Mouse (Mus musculus): Measurements from ENCODE around the gene Ccdc88c.

Ccdc88c gene

DNA sequence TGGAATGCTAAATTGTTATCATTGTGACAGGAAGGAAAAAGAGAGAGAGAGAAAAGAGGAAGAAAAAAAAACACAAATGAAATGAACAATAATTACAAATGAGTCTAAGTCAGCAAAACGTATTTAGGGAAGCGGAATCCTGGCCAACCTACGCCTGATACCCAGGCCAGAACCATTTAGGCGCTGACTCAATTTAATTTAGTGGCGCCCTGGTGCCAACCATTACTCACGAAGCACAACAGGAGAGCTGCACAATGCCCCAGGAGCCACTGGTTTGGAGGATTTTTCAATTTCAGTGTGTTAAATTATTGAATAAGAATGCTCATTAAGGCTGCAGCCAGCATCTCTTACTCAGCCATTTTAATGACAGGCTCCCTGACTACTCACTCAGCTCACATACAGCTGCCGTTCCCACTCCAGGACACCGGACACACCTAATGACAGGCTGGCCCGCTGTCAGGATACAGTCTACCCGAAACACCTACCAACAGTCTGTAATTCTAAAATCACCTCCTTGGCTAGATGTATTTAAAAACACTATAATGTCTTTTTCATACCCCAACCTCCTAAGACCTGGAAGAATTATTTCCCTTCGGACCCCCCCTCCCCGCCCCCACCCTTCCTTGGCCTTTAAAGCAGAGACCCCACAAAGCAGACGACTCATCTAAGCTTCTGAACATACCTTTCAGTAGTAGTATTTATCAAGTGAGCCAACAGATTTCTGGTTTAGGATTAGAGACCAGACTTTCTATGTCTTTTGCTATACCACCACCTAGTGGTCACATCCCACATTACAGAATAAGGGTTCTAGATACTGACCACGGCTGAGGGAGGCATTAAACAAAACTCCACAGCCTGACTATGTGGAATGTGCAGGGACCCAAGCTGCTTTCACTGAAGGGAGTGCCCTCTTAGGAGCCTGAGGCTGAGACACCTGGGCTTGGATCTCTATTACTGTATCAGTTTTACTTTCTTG lies 102.9 kb downstream of the Ccdc88c start:
- peak; percentile 73 for DNase-seq (ENCODE audit: low read depth, low spot score)

DNA sequence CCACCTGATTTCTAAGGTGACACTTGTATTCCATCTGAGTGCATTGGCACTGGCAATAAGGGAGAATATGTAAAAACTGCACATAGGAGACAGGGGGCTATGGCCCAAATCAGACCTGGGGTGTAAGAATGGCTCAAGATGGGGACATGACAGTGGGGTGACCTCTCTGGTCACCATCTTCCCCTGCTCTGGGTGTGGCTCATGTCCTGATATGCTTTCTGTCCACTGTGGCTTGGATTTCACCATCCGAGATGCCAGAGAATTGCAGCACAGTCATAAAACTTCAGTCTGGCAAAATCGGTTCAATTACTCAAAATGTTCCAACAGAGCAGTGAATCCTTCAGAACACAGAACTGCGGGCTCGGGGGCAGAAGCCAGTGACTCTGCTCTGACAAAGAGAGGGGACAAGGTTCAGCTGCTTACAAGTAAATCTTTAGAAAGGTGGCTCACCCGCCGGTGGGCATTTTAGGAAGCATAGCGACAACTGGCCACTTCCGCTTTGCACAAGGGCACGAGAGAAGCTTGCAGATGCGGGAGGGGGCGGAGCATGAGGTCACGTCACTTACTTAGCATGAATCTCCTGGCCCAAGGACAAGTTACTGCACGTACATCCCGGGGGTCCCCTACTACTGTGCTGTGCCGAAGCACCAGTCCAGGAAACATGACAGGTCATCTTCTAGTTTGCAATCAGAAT lies 104.1 kb downstream of the Ccdc88c start:
- no peak for DNase-seq (ENCODE audit: low read depth, low spot score)

DNA sequence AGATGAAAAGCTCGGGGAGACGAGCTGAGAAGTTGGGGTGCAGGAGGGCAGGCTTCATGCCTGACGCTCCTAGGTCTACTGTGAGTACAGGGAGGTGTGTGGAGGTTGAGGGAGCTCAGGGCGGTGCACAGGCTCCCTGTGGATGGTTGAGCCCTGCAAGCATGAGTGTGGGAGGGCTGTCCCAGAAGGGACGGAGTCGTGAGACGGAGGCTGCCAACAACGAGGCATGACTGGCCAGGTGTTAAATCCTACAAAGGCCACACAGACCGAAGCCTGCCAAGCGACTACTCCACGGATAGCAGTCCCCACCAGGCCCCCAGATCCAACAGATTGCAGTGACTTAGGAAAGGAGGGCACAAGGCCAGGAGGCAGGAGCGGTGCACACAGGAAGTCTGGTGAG lies 118.1 kb downstream of the Ccdc88c start:
- DNase-seq (ENCODE audit: low read depth, low spot score): no peak

DNA sequence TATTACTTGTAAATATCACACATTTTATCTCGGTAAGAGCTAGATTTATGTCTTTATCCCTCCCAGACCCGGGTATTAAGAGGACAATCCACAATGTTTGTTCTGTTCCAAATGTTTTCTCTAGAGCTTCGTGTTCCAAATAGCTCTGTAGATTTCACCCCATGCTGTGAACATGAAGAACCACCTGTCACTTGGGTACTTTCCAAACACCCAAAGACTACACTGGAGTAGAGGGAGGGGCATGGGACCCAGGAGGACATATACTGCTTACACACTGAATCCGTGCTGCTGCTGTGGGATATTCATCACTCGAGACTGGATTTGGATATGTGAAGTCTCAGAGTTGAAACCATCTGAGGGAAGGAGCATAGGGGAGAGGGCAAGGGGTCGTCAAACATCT lies 119.1 kb downstream of the Ccdc88c start:
- DNase-seq (ENCODE audit: low read depth, low spot score): no peak

DNA sequence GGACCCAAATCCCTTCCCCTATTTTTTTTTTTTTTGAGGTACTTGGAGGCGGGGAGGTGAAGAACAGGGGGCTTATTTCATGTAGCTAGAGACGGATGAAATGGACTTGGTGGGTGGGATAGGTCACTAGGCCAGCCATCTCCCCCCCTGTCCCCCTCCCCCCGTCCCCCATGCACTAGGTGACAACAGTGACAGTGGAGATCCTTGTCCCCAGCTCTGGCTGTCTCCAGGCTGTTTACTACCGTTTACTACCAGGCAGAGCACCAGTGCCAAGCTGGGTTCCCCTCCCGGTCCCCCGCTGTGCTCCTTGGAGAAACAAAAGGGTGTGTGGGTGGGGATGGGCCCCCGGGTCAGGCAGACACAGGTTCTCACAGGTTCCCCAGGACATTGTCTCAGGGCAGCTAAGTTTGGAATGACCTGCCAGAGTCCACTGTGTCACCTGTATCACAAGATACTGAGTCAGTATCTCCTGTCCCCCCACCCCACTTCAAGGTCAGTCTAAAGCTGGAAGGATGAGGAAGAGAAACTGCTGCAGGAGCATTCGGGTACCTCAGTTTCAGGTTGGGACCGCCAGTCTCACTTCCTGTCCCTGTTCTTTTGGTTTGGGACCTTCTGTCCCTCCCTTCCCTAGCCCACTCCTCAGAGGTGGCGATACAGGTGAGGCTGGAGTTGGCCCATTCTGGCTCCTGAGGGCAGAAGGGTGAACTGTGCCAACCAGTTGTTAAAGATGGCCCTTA lies 120.4 kb downstream of the Ccdc88c start:
- no peak for DNase-seq (ENCODE audit: low read depth, low spot score)

DNA sequence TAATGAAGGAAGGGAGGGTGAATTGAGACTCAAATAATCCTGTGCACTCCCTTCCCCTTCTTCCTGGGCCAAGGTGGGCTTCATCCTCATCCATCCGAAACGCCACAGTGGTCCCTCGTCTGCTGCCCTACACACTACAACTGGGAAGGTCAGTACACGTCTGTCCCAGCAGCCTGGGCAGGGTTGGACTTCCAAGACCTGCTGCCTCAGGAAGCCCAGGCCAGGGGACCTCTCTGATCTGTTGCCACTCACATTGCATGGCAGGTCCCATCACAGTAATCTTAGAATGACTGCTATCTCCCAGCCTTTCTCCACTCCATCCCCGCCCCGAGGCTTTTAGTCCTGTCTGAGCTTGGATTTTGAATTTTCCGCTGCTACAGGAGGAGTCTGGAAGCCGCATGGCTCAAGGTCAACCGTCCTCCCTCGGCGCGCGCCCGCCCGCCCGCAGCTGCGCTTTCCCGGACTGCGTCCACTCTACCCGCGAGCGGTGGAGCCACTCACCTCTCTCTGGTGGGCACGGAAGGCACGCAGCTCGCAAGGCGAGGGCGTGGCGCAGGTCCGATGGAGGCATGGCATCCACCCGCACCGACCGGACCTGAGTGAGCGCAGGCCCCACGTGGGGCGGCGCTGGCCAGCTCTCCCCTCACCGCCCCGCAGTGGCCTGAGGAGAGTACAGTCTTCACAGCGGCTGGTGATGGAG lies 121.1 kb downstream of the Ccdc88c start, which contains the start of gene Gpr68:
Gene Gpr68, minus strand, starts transcription at position 601 of the 700 bp plus-strand sequence.
- DNase-seq (ENCODE audit: low read depth, low spot score): no peak

DNA sequence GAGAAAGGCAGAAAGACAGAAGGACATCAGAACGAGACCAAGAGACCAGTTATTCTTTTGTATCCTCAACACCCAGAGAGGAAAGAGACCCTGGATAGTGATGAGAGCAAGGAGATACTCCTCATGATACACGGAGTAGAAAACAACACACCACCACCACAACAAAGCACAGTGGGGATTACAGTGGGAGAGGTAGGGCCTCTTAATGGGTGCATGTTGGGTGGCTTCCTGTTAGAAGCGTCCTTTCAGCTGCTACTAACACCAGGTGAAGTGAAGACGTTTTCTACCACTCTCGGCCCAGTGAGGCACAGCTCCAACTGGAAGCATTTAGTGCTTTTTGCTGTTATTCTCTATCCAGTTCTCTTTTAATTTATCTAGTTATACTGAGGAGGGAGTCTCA lies 122.0 kb downstream of the Ccdc88c start:
- no peak for DNase-seq (ENCODE audit: low read depth, low spot score)

DNA sequence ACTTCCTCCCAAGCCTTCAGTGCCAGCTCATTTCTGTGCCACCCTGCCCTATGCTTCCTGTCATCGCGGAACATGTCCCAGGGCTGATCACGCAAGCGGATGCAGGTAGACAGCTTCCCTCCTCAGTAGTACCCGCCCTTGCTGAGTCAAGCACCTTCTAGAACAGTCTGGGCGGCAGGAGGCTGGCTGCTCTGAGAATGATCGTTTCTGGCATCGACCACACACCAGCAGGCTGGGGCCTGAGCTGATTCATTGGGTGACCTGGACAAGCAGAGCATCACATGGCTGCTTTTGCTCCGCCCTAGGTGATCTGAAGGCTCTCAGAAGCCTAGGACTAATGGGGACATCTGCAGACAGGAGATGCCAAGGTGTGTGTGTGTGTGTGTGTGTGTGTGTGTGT lies 125.1 kb downstream of the Ccdc88c start:
- DNase-seq (ENCODE audit: low read depth, low spot score): no peak

DNA sequence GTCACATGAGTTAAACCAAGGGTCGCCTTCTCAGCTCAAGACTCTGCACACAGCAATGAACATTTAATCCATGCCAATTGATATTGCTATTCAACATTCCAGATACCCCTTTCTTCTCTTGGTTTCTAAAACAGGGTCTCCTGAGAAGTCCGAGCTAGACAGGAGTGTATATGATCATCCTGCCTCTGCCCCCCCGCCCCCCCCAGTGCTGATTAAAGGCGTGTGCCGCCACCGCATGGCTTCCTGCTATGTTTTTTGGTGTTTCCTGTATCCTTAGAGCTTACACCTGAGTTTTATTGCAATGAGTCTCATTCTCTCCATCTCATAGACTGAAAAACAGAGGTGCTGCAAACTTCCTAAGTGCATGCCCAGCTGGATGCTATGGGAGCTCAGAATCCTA lies 127.5 kb downstream of the Ccdc88c start:
- DNase-seq (ENCODE audit: low read depth, low spot score): no peak

DNA sequence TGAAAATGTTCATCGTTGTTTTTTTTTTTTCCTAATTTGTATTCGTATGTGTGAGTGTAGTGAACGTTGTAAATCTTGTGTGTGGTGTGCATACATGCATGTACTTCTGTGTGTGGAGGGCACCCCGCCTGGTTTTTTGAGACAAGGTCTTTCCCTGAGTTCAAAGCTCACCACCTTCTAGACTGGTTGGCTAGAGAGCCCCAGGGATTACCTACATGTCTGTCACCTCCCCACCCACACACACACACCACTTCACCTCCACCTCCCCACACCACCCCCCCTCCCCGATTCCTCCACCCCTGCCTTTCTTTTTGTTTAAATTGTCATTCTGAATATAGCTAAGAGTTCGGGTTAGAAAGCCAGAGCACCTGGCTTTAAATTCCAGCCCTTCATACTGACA lies 128.0 kb downstream of the Ccdc88c start:
- DNase-seq (ENCODE audit: low read depth, low spot score): no peak

DNA sequence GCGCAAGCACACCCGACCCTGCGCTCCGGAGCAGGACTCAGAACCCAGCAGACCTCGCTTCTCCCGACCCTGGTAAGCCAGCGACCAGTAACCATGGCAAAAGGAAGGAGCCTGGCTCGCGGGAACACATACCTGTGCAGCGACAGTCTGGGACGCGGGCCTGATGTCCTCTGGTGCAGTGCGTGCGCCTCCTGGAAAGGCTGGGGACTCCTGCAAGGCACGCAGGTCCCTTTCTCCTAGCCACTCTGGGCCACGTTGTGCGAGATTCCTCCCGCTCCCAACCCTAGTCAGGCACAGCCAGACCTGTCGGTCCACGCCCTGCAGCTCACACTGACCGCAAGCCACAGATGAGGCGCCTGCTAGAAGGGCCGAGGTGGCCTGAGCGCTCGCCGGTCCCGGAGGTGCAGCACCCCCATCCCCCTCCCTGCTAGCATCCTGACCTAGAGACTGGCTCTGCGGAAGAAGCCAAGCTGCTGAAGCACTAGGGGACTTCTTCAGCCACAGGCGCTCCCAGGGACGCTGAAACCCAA lies 129.7 kb downstream of the Ccdc88c start:
- DNase-seq (ENCODE audit: low read depth, low spot score): no peak

DNA sequence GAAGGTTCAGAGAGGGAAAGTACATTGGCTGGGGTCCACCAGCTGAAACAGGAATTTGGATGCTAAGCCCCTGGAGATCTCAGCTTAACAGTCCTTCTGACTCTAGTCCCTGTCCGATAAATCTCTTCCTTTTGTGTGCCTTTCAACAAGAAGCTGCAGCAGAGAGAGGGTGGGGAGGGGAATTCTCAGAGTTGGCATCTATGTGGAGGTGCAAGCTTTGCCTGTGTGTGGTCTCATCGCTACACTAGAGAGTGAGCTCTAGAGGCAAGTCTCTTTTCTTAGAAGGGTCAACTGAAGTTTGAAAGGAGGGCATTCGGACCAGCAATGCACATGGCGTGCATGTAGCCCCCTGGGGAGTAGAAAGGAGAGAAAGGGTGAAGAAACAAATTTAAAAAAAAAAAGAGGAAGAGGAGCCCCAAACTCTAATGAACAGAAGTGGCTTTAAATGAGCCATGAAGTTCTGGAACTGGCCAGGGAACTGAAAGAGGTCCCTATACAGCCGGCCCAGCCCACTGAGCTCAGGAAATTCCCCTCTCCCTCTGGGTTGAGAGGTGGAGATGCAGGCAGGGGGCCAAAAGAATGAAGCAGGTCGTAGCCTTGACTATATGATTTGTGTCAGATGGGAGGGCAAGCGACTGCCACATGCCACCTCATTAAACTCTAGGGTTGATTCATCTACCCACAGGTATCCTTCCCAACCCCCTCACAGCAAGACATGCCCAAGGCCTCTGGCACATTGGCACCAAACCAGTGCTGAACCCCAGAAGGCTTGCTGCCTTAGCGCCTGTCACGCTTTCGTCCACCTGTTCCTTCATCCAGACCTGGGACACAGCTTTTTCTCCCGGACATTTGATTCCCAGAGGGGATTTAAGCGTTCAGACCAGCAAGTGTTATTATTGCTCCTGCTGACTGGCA lies 130.9 kb downstream of the Ccdc88c start:
- no peak for DNase-seq (ENCODE audit: low read depth, low spot score)

DNA sequence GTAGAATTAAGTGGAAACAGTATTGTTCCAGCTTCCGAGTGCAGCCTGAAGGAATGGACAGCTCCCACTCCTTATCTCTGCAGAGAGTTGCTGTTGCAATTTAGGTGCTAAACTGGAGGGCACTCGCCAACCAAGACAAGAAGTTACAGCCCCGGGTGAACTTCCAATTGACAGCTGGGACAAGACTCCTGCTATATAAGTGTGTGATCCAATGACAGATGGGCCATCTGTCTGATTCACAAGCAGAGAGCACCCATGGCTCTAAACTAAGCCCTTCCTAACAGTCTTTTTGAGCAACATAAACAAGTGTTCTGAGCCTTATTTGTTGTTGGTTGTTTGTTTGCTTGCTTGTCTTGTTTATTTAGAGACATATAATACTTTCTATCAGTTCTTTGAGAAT lies 132.2 kb downstream of the Ccdc88c start:
- no peak for DNase-seq (ENCODE audit: low read depth, low spot score)

DNA sequence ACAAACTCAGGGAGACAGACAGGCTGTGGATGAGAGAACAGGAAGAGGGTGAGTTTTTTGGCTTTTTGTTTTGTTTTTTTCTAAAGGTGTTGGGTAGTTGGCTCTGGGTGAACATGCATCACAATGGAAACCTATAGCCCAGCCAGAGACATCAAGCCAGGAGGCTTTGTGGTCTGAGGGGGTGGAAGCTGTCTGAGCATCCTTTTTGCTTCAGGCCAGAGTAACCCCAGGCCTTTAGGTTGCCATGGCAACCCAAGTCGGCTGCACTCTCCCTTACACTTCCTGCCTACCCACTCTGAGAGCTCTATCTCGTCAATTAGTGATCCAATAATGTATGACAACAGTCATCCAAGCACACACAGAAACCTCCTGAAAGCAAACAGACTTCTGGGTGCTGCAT lies 133.4 kb downstream of the Ccdc88c start:
- DNase-seq (ENCODE audit: low read depth, low spot score): no peak

DNA sequence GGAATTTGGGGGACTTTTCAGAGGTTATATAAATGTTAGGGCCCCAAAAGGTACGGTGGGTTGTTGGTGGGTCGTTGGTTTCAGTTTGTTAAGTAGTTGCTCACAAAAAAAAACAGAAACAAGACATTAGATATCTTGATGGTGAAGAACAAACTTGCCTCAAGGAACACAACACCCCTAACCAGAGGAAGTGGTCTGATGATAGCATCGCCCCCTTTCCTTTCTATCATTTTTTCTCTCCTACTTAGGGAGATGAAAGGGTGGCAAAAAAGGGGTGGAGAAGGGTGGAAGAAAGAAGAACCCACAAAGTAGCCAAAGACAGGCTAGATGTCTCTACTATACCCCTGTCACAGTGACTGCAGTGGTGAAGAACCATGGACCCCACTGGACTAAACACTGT lies 138.3 kb downstream of the Ccdc88c start:
- no peak for DNase-seq (ENCODE audit: low read depth, low spot score)

DNA sequence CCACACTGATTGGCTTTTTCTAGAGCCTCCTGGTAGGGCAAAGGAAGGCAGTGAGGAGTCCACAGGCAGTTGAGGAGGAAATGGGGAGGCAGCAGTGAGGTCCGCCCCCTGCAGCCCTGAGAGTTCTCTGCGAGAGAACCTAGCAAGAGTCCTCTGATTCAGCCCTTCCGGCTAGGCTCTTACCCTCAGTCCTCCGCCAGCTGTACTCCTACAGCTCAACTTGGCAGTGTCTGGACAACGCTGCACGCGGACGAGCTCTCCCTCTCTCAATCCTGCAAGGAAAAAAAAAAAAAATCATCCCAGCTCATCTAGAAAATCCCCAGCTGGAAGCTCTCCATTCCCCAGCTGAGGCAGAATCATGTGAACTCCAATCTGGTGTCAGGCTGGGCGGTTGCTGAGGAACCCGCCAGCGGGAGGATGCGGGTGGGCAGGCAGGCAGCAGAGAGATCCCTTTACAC lies 141.0 kb downstream of the Ccdc88c start:
- DNase-seq (ENCODE audit: low read depth, low spot score): no peak

DNA sequence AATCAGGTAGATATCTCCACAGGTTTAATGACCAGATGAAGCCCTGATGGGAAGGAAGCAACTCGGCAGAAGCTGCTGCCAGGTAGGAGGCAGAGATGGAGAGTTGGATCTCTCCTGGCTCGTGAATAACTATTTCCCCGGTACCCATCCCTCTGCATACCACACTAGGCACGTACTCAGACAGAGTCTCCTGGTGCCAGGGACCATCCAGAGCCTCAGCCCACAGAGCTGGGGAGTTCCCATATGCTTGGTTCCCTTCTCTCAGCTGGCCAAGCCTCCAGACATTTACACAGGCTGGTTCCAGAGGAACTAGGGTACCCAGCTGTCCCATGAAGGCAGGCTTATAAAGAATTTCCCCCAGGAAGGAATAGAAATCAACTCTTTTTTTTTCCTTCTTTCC lies 142.0 kb downstream of the Ccdc88c start:
- DNase-seq (ENCODE audit: low read depth, low spot score): no peak

DNA sequence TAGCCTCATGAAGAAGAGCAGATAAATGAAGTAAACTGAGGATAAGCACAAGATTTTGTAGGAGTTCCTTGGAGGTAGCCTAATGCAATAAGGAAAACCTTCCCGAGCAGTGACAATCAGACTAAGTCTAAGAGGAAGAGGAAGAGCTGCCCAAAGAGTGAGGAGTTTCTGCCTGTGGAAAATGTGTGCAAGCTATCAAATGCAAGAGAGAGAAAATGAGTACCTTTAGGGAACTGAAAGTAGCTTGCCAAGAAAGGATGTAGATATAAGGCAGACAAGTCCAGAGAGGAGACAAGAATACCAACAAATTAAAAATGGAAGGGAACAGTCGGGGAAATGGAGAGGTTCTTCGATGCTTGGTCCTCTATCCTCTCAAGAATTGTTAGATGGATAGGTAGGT lies 143.3 kb downstream of the Ccdc88c start:
- no peak for DNase-seq (ENCODE audit: low read depth, low spot score)

DNA sequence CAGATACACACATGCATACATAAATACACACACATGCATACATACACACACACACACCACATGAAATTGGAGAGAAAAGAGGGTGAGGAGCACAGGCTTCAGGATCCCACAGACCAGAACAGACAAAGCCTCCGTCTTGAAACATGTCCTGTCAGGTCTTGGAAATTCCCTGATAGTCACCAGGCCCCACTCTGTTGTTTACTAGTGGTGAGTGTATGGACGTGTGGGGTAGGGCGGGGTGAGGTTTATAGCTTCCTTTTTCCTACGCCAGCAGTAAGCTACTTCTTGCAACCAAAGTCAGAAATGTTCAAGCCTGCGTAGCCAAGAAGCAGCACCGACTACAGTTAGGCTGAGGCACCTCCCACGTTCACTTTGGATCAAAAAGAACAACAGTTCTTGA lies 145.7 kb downstream of the Ccdc88c start:
- DNase-seq (ENCODE audit: low read depth, low spot score): no peak

DNA sequence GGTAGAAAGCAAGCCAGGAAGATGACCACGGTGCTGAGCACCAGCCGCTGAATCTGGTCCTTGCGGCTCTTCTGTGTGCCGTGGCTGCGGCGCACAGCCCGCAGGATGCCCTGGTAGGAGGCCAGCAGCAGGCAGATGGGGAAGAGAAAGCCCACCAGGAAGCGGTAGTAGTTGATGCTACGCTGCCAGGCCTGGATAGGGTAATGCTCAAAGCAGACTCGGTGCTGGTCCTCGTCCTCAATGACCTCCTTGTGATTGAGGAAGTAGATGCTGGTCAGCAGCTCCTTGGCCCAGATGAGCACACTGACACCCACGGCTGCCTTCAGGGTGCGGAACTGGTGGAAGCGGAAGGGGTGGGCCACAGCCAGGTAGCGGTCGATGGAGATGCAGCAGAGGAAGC lies 150.3 kb downstream of the Ccdc88c start:
- no peak for DNase-seq (ENCODE audit: low read depth, low spot score)

Measured in retina, adult 2 months (tissue).